Mouse (Mus musculus) kidney, adult 2 months (tissue): ENCODE data around the gene Nme1.

ENCODE experiments used
- CTCF ChIP-seq: fragments of 200-500 bp; conservative IDR thresholded peaks from 2 replicates; pipeline ENCODE4 v1.5.1; 2011; ENCODE audit warnings: low read depth, mild to moderate bottlenecking, control low read depth, low read length, moderate library complexity, mixed read lengths; ENCODE audit not compliant: insufficient read depth, insufficient read length
- POLR2A ChIP-seq: fragments of 200-500 bp; IDR thresholded peaks from one replicate; pipeline ENCODE4 v1.6.1; 2011; ENCODE audit warnings: low read depth, low read length, control low read depth

DNA sequence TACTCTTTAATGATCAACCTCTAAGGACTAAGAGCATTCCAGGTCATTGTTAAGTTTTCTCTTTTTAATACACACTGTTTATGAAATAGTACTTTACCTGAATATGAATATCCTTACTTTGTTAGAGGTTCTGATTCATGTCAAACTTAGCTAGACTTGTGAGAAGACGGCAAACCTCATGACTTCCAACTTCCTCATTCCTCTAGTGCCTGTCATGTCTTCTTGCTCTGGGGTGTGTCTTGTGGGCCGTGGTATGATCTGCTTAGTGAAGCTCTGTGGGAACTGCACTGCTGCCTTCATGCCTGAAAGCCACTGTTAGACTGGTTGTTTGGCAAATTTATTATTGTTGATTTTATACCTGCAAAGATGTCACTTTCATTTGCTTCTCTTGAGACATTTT is 27.4 kb downstream of the Nme1 start:
- TF ChIP-seq CTCF (no peak), POLR2A (no peak)
